Mouse (Mus musculus) spleen, adult 12 weeks (tissue): ENCODE measurements around the gene Gm38119.
"Not testable (repeated sequence)": the region's sequence is repeated elsewhere in the genome, so short reads cannot be mapped to it uniquely, and the experiment has no call there.

Experiments used
- DNase-seq: peaks from one replicate; pipeline ENCODE4 v3.0.0; 2022; ENCODE audit warnings: low spot score

Gm38119 gene

DNA sequence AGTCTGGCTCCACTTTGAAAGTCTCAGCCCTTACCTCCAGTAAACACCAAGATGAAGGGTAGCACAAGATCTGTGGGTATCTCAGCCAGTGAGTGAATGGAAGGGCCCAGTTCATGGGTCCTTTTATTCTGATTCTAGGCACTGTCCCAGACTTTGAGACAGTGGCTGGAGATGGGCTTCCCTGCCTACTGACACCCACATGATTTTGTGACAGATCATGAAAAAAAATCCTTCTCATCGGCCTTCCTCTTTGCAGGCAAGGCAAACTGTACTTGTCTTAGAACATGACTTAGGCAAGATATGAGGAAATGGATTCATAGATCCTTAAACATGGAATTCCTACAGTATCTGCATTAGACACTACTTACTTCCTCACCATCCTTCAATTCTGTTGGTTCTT is at the start of gene Gm38119:
Gene Gm38119, minus strand, starts transcription at position 101 of the 400 bp plus-strand sequence.
- no peak for DNase-seq

- no peak for DNase-seq
Observed at GRCm38 (mm10) chr3:92778799-92779198, 39.9 kb upstream of the Gm38119 start, which contains the start of gene Lce1i. TSS of gene Lce1i (minus strand) at chr3:92778899.

DNA sequence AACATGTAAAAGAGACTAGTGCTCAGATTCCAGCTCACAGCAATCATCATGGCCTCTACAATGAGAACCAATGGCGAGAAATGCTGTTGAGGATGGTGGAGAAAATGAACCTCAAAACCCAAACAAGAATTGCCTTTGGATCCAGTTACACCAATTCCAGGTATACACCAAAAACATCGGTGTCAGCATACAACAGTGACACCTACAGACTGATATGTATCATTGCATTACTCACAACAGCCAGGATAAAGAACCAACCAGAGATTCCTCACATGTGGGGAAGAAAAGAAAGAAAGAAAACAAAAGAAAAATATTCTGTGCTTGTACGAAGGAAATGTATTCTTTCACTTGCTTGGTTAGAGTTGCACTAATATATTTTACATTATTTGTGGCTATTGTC is 32.7 kb upstream of the Gm38119 start:
- no peak for DNase-seq

DNA sequence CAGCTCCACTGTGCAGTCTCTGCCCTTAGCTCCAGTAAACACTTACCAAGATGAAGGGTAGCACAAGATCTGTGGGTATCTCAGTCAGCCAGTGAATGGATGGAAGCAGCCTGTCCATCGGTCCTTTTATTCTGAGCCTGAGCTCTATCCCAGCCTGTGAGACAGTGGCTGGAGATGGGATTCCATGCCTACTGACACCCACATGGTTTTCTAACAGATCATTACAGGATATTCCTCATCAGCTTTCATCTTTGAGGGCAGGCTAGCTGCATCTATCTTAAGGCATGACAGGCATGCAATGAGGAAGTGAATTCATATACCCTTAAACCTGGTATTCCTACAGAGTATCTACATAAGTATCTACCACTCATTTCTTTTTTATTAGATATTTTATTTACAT is 26.1 kb upstream of the Gm38119 start, which contains the start of gene Lce1h:
Gene Lce1h, minus strand, starts transcription at position 101 of the 400 bp plus-strand sequence.
- no peak for DNase-seq

- no peak for DNase-seq
Observed at GRCm38 (mm10) chr3:92753197-92753596, 14.3 kb upstream of the Gm38119 start.

- DNase-seq = no peak
Observed at GRCm38 (mm10) chr3:92752238-92752637, 13.3 kb upstream of the Gm38119 start, which contains the start of gene Lce1g. TSS of gene Lce1g (minus strand) at chr3:92752338.

GRCm38 (mm10) chr3:92722631-92723030 is 16.3 kb downstream of the Gm38119 start:
- no peak for DNase-seq

- DNase-seq = no peak
Observed at GRCm38 (mm10) chr3:92720250-92720649, 18.6 kb downstream of the Gm38119 start, which contains the start of gene Lce1f. TSS of gene Lce1f (minus strand) at chr3:92720350.

- DNase-seq = no peak
Observed at GRCm38 (mm10) chr3:92715122-92715521, 23.8 kb downstream of the Gm38119 start.

- no peak for DNase-seq
Observed at GRCm38 (mm10) chr3:92708974-92709373, 29.9 kb downstream of the Gm38119 start, which contains the start of gene Lce1e. TSS of gene Lce1e (minus strand) at chr3:92709074.

- DNase-seq = no peak
Observed at GRCm38 (mm10) chr3:92694613-92695012, 44.3 kb downstream of the Gm38119 start.

DNA sequence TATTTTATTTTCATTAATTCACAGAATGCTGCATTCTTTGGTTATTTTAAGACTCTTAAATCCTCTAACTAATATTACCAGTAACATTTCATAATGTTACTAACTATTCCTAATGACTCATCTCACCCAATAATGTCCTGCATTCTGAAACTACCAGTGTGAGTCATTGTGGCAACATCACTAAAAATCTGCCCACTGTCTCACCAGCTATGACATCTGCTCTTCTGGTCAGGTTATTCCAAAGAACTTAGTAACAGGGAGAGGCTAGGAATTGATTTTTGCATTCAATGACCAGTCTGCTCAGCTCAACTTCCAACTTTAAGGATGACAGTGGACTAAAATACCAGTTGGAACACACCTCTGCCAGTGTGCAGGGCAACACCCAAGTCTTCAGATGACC is 47.2 kb downstream of the Gm38119 start:
- no peak for DNase-seq

DNA sequence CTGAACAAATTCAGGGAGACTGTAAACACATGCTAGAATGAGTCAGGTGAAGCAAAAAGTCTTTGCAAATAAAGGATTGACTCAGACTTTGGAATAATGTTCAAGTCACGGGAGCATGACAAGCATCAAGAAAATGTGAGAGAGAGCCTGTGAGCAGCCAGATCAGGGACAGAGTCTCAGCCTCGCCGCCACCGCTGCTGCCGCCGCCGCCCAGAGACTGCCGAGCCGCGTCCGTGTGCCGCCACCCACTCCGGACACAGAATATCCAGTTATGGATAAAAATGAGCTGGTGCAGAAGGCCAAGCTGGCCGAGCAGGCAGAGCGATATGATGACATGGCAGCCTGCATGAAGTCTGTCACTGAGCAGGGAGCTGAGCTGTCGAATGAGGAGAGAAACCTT is 49.7 kb downstream of the Gm38119 start:
- DNase-seq = not testable (repeated sequence)
